Mouse (Mus musculus): Measurements from ENCODE around the gene Prkag2.
A peak's percentile ranks its signal among the peaks of the same experiment; 100 is the strongest.
"Not testable (repeated sequence)": the region's sequence is repeated elsewhere in the genome, so short reads cannot be mapped to it uniquely, and the experiment has no call there.

Gene Prkag2

GRCm38 (mm10) chr5:24873221-24873620 is 227.2 kb downstream of the Prkag2 start:
- no peak for DNase-seq (ENCODE audit: low spot score in 2 of 2)

GRCm38 (mm10) chr5:24871276-24871675 is 229.2 kb downstream of the Prkag2 start:
- DNase-seq (ENCODE audit: low spot score in 2 of 2): peak; percentile 64 to 69

DNA sequence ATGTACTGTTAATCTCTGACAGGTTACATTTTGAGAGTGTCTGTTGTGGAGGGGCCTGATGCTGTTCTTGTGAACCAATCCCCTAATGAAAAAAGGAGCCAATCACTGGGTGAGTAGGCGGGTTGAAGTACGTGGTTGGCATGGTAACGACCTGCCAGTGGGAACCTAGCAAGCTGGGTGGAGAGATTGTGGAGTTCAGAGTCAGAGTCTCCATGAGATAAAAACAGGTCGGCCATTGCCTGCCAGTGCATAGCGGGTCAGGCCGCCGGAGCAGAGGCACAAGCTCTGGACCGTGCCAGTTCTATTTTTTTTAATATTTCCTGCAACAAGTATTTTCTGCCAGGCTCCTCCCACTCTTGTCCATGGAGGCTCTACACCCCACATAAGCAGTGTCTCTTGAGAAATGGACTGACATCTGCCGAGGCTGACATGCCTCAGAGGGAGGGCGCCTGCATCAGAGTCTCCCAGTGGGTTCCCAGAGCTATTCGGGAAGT is 230.6 kb downstream of the Prkag2 start:
- no peak for DNase-seq (ENCODE audit: low spot score in 2 of 2)

GRCm38 (mm10) chr5:24863804-24864203 is 236.6 kb downstream of the Prkag2 start:
- no peak for DNase-seq (ENCODE audit: low spot score in 2 of 2)

DNA sequence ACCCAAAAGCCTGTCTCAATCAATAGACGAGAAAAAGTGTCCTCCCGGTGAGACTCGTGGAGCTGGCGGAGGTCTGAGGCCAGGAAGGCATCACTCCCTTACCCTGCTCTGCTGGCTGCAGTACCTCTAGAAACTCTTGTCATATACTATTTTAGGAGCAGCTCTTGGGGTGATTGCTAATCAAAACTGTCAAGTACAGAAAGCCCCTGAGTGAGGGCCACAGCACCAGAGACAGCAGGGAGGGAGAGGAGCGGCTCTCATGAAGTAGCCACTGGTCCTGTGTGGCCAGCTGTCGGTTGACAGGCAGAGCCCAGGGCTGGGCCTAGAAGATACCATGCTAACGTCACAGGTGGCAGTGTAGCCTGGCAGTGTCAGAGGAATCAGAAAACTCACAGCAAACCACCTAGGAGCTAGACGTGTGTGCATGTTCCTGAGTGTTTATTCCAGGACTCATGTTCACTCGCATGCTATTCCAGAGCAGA is 239.0 kb downstream of the Prkag2 start:
- no peak for DNase-seq (ENCODE audit: low spot score in 2 of 2)

DNA sequence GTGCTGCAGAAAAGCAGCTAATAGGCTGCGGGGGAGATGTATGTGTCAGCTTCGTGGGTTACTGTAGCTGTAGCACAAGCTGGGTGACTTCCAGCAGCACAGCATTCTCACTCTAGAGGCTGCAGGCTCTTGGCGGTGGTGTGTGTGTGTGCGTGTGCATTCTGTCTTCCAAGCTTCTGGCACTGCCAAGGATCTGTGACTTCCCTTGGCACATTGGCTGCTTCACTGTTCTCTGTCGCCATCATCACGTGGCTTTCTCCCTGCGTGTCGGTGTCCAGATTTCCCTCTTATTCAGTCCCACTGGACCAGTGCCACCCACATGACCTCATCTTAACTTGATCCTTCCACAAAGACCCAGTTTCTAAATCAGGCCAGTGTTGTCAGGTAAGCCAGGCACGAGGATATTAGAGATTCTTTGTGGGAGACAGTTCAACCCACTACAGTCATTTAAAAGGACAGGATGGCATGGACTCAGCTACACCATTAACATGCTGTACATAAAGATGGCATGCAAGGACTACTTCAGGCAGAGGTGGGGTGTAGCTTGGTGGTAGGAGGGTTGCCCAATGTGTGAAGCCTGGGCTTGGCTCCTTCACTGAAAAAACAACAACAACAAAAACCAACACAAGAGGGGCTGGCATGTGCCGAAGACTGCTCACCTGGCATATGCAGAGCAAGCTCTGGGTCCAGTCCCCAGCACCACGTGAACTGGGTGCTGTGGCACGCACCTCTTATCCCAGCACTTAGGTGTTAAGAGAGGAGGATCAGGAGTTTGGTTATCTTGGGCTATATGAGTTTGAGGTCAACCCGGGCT is 239.6 kb downstream of the Prkag2 start:
- peak; percentile 75 to 83 for DNase-seq (ENCODE audit: low spot score in 2 of 2)

DNA sequence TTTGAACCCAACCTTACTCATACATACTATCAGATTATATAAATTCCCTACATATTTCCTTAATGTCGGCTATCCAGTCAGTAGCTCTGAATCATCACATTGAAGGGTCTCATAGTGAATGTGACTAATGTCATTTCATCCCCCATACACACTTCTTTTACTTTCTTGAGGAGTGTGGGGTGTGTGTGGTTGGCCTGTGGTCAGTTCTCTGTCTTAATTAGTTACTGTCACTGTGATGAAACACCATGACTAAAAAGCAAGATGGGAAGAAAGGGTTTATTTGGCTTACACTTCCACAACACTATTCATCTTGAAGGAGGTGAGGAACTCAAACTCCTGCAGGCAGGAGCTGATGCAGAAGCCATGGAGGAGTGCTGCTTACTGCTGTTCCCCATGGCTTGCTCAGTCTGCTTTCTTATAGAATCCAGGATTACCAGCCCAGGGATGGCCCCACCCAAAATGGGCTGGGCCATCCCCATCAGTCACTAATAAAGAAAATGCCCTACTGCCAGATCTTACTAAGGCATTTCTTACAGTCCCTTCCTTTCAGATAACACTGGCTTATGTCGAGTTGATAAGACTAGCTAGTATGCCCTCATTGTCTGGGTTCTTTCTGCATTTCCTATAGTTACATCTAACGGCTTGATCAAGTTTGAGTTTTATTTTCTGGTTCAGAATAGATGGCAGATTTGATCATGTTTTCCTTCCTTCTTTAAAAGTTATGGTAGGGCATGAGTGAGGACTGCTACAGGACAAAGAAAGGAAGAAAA is 240.5 kb downstream of the Prkag2 start:
- no peak for DNase-seq (ENCODE audit: low spot score in 2 of 2)

- DNase-seq (ENCODE audit: low spot score in 2 of 2): no peak
Measured at GRCm38 (mm10) chr5:24854827-24855600, 245.4 kb downstream of the Prkag2 start.

- no peak for DNase-seq (ENCODE audit: low spot score in 2 of 2)
Measured at GRCm38 (mm10) chr5:24854256-24854655, 246.2 kb downstream of the Prkag2 start.

DNA sequence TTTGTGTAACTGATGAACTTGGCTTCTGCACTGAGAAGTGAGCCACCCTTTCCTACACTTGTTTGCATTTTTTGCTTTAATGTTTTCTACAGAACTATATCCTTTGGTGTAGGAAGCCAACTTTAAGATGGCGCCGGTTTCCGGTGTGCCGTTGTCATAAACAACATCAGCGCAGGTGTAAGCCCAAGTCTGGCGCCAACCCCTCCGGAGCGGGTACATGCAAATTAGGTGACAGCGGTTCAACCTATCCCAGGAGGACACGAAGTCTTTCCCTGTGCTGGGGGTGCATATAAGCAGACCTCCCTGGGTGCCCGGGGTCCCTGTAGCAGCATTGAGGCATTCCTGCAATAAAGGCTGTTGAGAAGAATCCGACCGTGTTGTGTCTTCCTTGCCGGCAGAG is 252.2 kb downstream of the Prkag2 start:
- not testable (repeated sequence) for DNase-seq (ENCODE audit: low spot score in 2 of 2)

GRCm38 (mm10) chr5:24843841-24844240 is 256.6 kb downstream of the Prkag2 start:
- no peak for DNase-seq (ENCODE audit: low spot score in 2 of 2)

DNA sequence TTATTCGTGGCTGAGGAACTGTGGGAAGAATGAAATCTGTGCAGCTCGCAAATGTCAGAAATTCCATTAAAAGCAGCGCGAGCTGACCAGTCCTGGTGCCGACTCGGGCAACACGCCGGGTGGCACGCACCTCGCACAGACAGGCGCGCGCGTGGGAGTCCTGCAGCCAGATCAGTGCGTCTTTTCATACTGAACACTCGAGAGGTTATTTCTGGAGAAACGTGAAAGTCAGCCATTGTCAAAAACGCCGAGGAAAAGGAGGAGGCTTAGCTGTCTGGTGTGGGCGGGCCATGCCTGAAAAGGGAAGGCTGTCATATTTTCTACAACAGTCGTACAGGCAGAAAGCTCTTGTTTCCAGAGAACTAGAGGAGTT is 257.4 kb downstream of the Prkag2 start:
- peak in 1 of 2 experiments; percentile 94 for DNase-seq (ENCODE audit: low spot score in 2 of 2)

DNA sequence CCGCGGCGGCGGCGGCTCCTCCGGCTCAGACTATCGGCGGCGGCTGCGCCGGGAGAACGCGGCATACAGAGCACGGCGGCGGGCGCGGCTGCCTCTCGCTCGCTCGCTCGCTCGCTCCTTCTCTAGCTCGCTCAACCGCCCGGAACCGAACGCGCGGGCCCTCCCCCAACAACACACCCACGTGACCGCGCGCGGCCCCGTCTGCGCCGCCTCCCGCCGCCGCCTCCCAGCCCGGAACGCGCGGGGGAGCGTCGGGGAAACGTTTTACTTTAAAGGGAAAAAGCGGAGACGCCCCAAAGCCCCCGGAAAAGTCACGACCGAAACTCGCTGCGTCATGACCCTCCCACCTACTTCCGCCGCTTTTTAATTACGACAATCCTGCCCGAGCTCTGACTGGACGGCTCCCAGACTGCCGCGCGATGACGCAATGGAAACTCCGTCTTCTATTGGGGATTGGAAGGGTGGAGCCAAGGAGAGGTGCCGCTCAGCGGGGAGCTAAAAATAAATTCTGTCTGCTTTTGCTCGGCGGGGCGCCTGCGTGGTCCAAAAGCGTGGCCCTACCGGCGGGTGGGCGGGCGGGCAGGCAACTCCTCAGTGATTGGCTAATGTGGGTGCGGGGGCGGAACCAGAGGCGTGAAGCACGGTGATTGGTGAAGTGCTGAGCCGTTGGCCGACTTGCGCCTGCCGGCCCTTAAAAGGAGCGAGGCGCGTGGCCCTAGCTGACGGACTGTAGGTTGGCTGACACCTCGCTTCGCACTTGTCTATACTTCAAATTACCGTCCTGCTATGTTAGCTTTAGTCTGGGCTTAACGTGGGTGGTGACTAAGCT is 258.0 kb downstream of the Prkag2 start, which contains the start of gene Rheb:
Gene Rheb, minus strand, starts transcription at position 351 of the 829 bp plus-strand sequence.
- peak; percentile 99 for DNase-seq (ENCODE audit: low spot score in 2 of 2)

- peak; percentile 52 to 55 for DNase-seq (ENCODE audit: low spot score in 2 of 2)
Measured at GRCm38 (mm10) chr5:24841662-24842273, 258.7 kb downstream of the Prkag2 start.

- DNase-seq (ENCODE audit: low spot score in 2 of 2): no peak
Measured at GRCm38 (mm10) chr5:24840975-24841431, 259.4 kb downstream of the Prkag2 start.

DNA sequence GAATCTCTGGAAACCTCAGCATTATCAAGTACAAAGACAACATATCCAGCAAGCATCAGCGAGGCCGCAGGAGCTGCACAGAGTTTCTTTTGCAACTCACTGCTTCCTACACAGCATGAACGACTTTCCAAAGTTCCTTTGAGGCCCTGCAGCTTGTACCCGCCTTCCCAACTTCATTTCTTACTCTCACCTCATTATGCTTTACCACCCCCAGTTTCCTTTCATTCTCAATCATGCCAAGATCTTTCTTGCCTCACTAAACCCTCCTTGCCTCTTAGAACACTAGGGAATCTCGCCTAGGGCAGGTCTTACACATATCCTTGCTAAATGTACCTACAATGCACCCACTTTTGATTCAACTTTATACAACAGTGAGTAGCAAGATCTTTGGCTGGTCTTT is 266.0 kb downstream of the Prkag2 start:
- peak in 1 of 2 experiments; percentile 34 for DNase-seq (ENCODE audit: low spot score in 2 of 2)

DNA sequence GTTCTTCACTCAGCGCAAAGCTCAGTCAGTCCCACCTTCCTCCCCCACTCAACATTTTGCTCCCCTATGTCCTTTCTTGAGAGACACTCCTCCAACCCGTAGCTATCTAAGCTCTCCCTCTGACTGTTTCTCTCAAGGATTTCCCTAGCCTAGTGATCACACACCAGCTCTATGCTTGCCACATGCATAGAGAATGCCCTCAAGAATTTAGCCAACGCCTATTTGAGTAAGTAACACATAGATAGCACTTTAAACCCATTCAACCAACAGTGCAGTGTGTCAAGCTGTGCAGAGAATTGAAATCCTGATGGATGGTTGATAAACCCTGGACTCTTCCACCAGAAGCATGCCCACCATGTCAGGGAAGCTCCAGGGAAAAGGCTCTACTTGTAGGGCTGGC is 268.5 kb downstream of the Prkag2 start:
- no peak for DNase-seq (ENCODE audit: low spot score in 2 of 2)

DNA sequence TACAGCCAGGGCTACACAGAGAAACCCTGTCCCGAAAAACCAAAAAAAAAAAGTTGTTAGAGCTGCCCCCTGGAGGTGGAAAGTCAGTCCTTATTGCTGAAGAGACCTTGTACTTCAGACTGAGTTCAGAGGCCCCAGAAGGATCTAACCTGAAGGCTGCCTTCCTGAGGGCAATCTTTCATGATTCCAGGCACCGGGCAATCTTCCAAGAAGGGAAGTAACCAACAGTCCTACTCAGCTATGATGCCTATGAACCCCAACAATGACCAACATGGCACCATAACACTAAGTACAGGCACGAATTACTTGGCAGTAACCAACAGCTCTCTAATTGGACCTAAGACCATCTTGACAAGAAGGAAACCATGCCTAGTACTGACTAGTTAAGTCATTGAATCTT is 272.0 kb downstream of the Prkag2 start:
- no peak for DNase-seq (ENCODE audit: low spot score in 2 of 2)

GRCm38 (mm10) chr5:24827173-24827572 is 273.3 kb downstream of the Prkag2 start:
- no peak for DNase-seq (ENCODE audit: low spot score in 2 of 2)

GRCm38 (mm10) chr5:24826056-24826770 is 274.2 kb downstream of the Prkag2 start:
- DNase-seq (ENCODE audit: low spot score in 2 of 2): no peak
